Mouse (Mus musculus) heart, postnatal 0 days (tissue): ENCODE measurements around the gene Mbd3. TPM values are rescaled to one million over a fixed set of nuclear protein-coding genes. Genes with fewer than 3 reads are reported as not detected.

Source experiments
- ATAC-seq: fragments of 200-750 bp; cut with Nextera tagmentation; 2 replicates; pipeline ENCODE4 v1.8.0; 2017; ENCODE audit warnings: low read depth, moderate number of reproducible peaks, moderate library complexity; ENCODE audit not compliant: insufficient read depth
- DNase-seq: peaks from one replicate; pipeline ENCODE4 v3.0.0-alpha.2; 2016; ENCODE audit warnings: low spot score
- H3K27ac ChIP-seq: fragments of 300-500 bp; sonication (generic); 2 replicates; pipeline ENCODE4 v1.5.1; 2014; ENCODE audit warnings: low read depth, mild to moderate bottlenecking
- H3K27me3 ChIP-seq: fragments of 300-500 bp; sonication (generic); 2 replicates; pipeline ENCODE4 v1.6.1; 2014; ENCODE audit warnings: low read length, mixed read lengths; ENCODE audit not compliant: control insufficient read depth, insufficient read depth
- H3K36me3 ChIP-seq: fragments of 300-500 bp; sonication (generic); replicated peaks from 2 replicates; pipeline ENCODE4 v1.6.1; 2014; ENCODE audit warnings: low read length, mixed read lengths; ENCODE audit not compliant: control insufficient read depth, insufficient read depth
- H3K4me1 ChIP-seq: fragments of 300-500 bp; sonication (generic); 2 replicates; pipeline ENCODE4 v1.6.1; 2014; ENCODE audit warnings: antibody characterized with exemption; ENCODE audit not compliant: control insufficient read depth, insufficient read depth
- H3K4me2 ChIP-seq: fragments of 300-500 bp; sonication (generic); 2 replicates; pipeline ENCODE4 v1.6.1; 2014; ENCODE audit warnings: low read depth, mild to moderate bottlenecking, low read length, moderate library complexity
- H3K4me3 ChIP-seq: fragments of 300-500 bp; sonication (generic); 2 replicates; pipeline ENCODE4 v1.5.1; 2014; ENCODE audit warnings: low read depth, low read length
- H3K9ac ChIP-seq: fragments of 300-500 bp; sonication (generic); replicated peaks from 2 replicates; pipeline ENCODE4 v1.6.1; 2014; ENCODE audit warnings: low read depth, low read length, mixed read lengths
- H3K9me3 ChIP-seq: fragments of 300-500 bp; sonication (generic); replicated peaks from 2 replicates; pipeline ENCODE4 v1.6.1; 2016; ENCODE audit warnings: low read length; ENCODE audit not compliant: control insufficient read depth
- CTCF ChIP-seq: IDR thresholded peaks from 2 replicates; pipeline ENCODE4 v1.5.1; 2016; ENCODE audit warnings: antibody characterized with exemption, control low read depth, low read depth
- EP300 ChIP-seq: IDR thresholded peaks from 2 replicates; pipeline ENCODE4 v1.6.1; 2016; ENCODE audit warnings: antibody characterized with exemption, low read depth
- WGBS: fragments of 180-500 bp; shearing (Covaris S2); extraction: QIAGEN DNeasy Blood & Tissue Kit; methylation state at CpG from one replicate; pipeline ENCODE4 v1.1.7; 2014; 5-methylcytosine and 5-hydroxymethylcytosine counted together
- polyA plus RNA-seq: library from polyadenylated mRNA; unstranded; fragments of >200 nt; fragmentation: Nextera tagmentation; extraction: Ambion mirVana; gene quantifications from 2 replicates; pipeline ENCODE4 v1.2.1, GENCODE M21; 2015
- total RNA-seq: library from RNA; depleted of rRNA; stranded (reverse); fragments of >200 nt; gene quantifications from 2 replicates; pipeline ENCODE4 v1.2.3, GENCODE M21; 2014; ENCODE audit warnings: low replicate concordance

Mbd3 gene
- total and polyA plus RNA-seq, 2 experiments from 2014 or later, result 35.3 to 75.6 TPM

DNA sequence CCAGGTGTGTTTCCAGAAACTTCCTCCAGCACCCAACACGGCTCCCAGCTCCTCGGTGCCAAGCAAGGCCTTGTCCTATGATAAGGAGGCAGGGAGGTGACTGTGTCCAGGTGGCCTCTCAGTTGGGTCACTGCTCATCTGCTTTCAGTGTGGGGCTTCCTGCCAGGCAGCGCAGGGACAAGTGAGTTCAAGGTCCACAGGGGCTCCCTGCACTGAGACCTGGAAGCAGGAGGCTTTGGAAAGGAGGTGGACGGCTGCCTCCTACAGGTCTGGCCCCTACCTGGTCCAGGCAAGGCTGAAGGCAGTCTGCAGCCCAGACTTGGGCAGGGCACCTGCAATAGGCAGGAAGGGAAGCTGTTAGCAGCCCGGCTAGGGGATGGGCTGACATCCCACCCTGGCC lies 6.7 kb downstream of the Mbd3 start:
- Histone ChIP-seq H3K4me1 (peaks cover 13% of the 10 kb centered on the region), H3K4me3 (no peak overlapping the region), H3K27ac (no peak overlapping the region), H3K9ac (no peak overlapping the region), H3K4me2 (no peak overlapping the region), H3K27me3 (no peaks in the 10 kb centered on the region), H3K36me3 (peaks cover 48% of the 10 kb centered on the region), H3K9me3 (no peaks in the 10 kb centered on the region)
- DNase-seq (no peak), ATAC-seq (no peak)
- no peak for TF ChIP-seq EP300
- no peak for TF ChIP-seq CTCF
- WGBS, result 82% methylated on average over 5 of the region's 5 CpGs

- DNase-seq, result no peak
- Histone ChIP-seq H3K9me3 (no peaks in the 10 kb centered on the region), H3K36me3 (peaks cover 48% of the 10 kb centered on the region), H3K4me2 (no peak overlapping the region), H3K27ac (no peak overlapping the region), H3K4me1 (peaks cover 8% of the 10 kb centered on the region), H3K4me3 (no peak overlapping the region), H3K27me3 (no peaks in the 10 kb centered on the region), H3K9ac (no peak overlapping the region)
- 72% methylated on average over 9 of the region's 9 CpGs for WGBS
- no peak for TF ChIP-seq CTCF
- no peak for TF ChIP-seq EP300
- ATAC-seq, result no peak
These were observed 8.7 kb downstream of the Mbd3 start for GRCm38 (mm10) chr10:80390697-80391096.

GRCm38 (mm10) chr10:80389185-80389708 lies 10.1 kb downstream of the Mbd3 start:
- Histone ChIP-seq H3K36me3 (peaks cover 35% of the 10 kb centered on the region), H3K9ac (no peak overlapping the region), H3K4me3 (no peak overlapping the region), H3K27ac (no peak overlapping the region), H3K9me3 (no peaks in the 10 kb centered on the region), H3K4me1 (peaks cover 22% of the 10 kb centered on the region), H3K4me2 (no peak overlapping the region), H3K27me3 (no peaks in the 10 kb centered on the region)
- no peak for TF ChIP-seq CTCF
- WGBS, result 61% methylated on average over 4 of the region's 4 CpGs
- ATAC-seq (no peak), DNase-seq (no peak)

DNA sequence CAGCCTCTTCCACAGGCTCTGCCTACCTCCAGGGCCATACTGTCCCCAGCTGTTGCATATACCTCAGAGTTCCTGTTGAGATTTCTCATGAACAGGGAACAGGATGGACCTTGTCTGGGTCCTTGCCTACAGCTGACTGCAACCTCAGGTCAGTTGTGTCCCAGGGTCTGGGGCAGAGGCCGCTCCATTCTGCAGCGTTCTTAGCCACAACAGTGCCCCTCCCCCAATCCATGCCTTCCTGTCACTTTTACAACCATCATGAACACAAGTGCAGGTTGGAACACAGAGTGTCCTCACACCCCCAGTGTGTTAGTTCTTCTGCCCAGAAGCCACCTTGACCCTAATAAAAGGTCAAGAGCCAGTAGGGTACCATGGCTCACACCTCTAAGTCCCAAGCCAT lies 10.6 kb downstream of the Mbd3 start:
- WGBS, result 37% methylated on average over 2 of the region's 2 CpGs
- no peak overlapping the region for H3K9ac ChIP-seq
- no peak overlapping the region for H3K4me2 ChIP-seq
- no peak for ATAC-seq
- no peak overlapping the region for H3K4me3 ChIP-seq
- no peak for DNase-seq
- TF ChIP-seq CTCF (no peak), EP300 (no peak)
- no peaks in the 10 kb centered on the region for H3K27me3 ChIP-seq
- H3K4me1 ChIP-seq, result peaks cover 22% of the 10 kb centered on the region
- H3K36me3 ChIP-seq, result peaks cover 30% of the 10 kb centered on the region
- no peak overlapping the region for H3K27ac ChIP-seq
- no peaks in the 10 kb centered on the region for H3K9me3 ChIP-seq

DNA sequence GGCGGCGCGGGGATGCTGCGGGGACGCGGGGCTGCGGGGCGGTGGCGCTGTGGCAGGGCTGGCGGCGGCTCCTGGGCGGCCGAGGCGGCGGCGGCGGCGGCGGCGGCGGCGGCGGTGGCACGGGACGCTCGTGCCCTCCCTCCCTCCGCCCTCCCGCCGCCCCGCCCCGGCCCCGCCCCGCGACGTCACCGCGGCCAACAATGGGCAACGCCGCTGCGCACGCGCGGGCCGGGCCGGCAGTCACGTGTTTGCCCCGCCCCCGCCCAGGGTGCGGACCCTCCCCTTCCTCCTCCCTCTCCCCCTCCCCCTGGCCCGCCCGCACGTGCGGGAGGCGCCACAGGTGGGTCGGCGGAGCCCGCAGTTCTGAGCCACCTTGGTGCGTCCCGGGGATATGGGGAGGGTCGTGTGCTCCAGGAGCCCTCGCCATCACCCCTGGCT lies 11.8 kb downstream of the Mbd3 start, which contains the start of gene Mex3d:
Gene Mex3d, minus strand, starts transcription at position 138 of the 438 bp plus-strand sequence.
- peak; percentile 86 for DNase-seq
- H3K4me3 ChIP-seq, result peak within 1 kb of the TSS; percentile 65
- H3K27me3 ChIP-seq, result no peaks in the 10 kb centered on the region
- TF ChIP-seq EP300, result no peak
- peak; percentile 15; the same call in 1 of the 2 replicates for TF ChIP-seq CTCF
- H3K4me1 ChIP-seq, result peaks cover 22% of the 10 kb centered on the region
- H3K36me3 ChIP-seq, result peaks cover 23% of the 10 kb centered on the region
- peak; percentile 78 for ATAC-seq
- peak within 1 kb of the TSS; percentile 90 for H3K9ac ChIP-seq
- H3K4me2 ChIP-seq, result peak within 1 kb of the TSS; percentile 94
- no peaks in the 10 kb centered on the region for H3K9me3 ChIP-seq
- peak within 1 kb of the TSS; percentile 79 for H3K27ac ChIP-seq
- WGBS, result 2% methylated on average over 12 of the region's 61 CpGs
